Comparison of ENCODE assay signal across 8 mouse cellular contexts in the genomic region with DNA sequence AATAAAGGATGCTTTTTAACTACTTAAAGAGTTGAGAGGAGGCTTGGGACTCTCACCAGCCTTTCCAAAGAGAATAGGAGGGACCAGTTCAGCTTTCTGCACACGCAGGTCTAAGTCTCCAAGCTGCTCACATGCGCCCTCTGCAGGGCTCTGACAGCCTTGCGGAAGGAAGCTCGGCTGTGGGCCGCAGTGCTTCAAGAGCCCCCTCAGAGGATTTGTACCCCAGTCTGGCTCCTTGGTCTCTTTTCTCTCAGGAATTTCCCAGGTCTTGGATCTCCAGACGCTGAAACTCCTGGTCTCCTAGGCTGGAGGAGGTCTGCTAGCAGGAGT.
DNase-seq lines count a peak whose midpoint lies in the region; ATAC-seq and TF ChIP-seq lines count a peak whose summit lies in the region.

No protein-coding gene starts in this region.

- no peaks in the 10 kb centered on the region for H3K9me3 ChIP-seq in hindbrain, embryonic 10.5 days
- H3K9me3 ChIP-seq in hindbrain, embryonic 13.5 days = no peaks in the 10 kb centered on the region
- no peaks in the 10 kb centered on the region for H3K9me3 ChIP-seq in intestine, embryonic 16.5 days (ENCODE audit: control insufficient read depth, low read length)
- H3K9me3 ChIP-seq in midbrain, postnatal 0 days (ENCODE audit: low read length) = no peaks in the 10 kb centered on the region

- peaks cover 30% of the 10 kb centered on the region for H3K4me1 ChIP-seq in hindbrain, embryonic 10.5 days (replicated peaks)
- peaks cover 22% of the 10 kb centered on the region for H3K4me1 ChIP-seq in hindbrain, embryonic 13.5 days (replicated peaks)
- H3K4me1 ChIP-seq in intestine, embryonic 16.5 days (ENCODE audit: control insufficient read depth, insufficient read depth, low read length) = 0 out of 2 replicates have a peak, but pooled peaks cover 4% of the 10 kb centered on the region
- 0 out of 2 replicates have a peak, but pooled peaks cover 6% of the 10 kb centered on the region for H3K4me1 ChIP-seq in midbrain, postnatal 0 days (ENCODE audit: insufficient read depth, low read length)

- intact Hi-C loops in gastrocnemius, adult 2 months (cut with DNase I) = loop anchor here (5.0 kb wide), 3 partner anchors 66 to 431 kb away; a partner anchor contains a TSS
- intact Hi-C loops in left cerebral cortex, postnatal 4 days (cut with DNase I) = loop anchor here (10.0 kb wide), 1 partner anchor 663 kb away; no protein-coding TSS in a partner anchor

- no peak overlapping the region for H3K4me3 ChIP-seq in hindbrain, embryonic 10.5 days
- H3K4me3 ChIP-seq in hindbrain, embryonic 13.5 days = no peak overlapping the region
- no peak overlapping the region for H3K4me3 ChIP-seq in gastrocnemius, adult 2 months
- no peak overlapping the region for H3K4me3 ChIP-seq in intestine, embryonic 16.5 days (ENCODE audit: low read length)
- H3K4me3 ChIP-seq in midbrain, postnatal 0 days (ENCODE audit: low read depth, low read length) = no peak overlapping the region

- no peak overlapping the region for H3K4me2 ChIP-seq in hindbrain, embryonic 13.5 days
- no peak overlapping the region for H3K4me2 ChIP-seq in intestine, embryonic 16.5 days (ENCODE audit: low read depth, low read length)
- H3K4me2 ChIP-seq in midbrain, postnatal 0 days (ENCODE audit: low read depth, low read length, poor library complexity, severe bottlenecking) = no peak overlapping the region

- peaks cover 11% of the 10 kb centered on the region; the same call in 1 of the 2 replicates for H3K27me3 ChIP-seq in hindbrain, embryonic 10.5 days (ENCODE audit: insufficient read depth, poor library complexity, severe bottlenecking)
- no peaks in the 10 kb centered on the region for H3K27me3 ChIP-seq in hindbrain, embryonic 13.5 days
- H3K27me3 ChIP-seq in intestine, embryonic 16.5 days (replicated peaks; ENCODE audit: control insufficient read depth, insufficient read depth, low read length) = no peaks in the 10 kb centered on the region
- no peaks in the 10 kb centered on the region for H3K27me3 ChIP-seq in midbrain, postnatal 0 days (ENCODE audit: insufficient read depth, low read length)

- H3K9ac ChIP-seq in hindbrain, embryonic 13.5 days = no peak overlapping the region
- H3K9ac ChIP-seq in intestine, embryonic 16.5 days (ENCODE audit: low read depth, low read length) = no peak overlapping the region
- H3K9ac ChIP-seq in midbrain, postnatal 0 days (replicated peaks; ENCODE audit: low read length, poor library complexity, severe bottlenecking) = no peak overlapping the region

- WGBS in hindbrain, embryonic 10.5 days = 4% methylated on average over 6 of the region's 6 CpGs
- WGBS in hindbrain, embryonic 13.5 days = 4% methylated on average over 6 of the region's 6 CpGs
- WGBS in intestine, embryonic 16.5 days = 6% methylated on average over 6 of the region's 6 CpGs
- WGBS in midbrain, postnatal 0 days = 6% methylated on average over 6 of the region's 6 CpGs

- no peaks in the 10 kb centered on the region for H3K36me3 ChIP-seq in hindbrain, embryonic 10.5 days
- no peaks in the 10 kb centered on the region for H3K36me3 ChIP-seq in hindbrain, embryonic 13.5 days
- H3K36me3 ChIP-seq in intestine, embryonic 16.5 days (ENCODE audit: control insufficient read depth, insufficient read depth, low read length) = no peaks in the 10 kb centered on the region
- H3K36me3 ChIP-seq in midbrain, postnatal 0 days (ENCODE audit: insufficient read depth, low read length) = no peaks in the 10 kb centered on the region

- peak; percentile 94 for TF ChIP-seq CTCF in gastrocnemius, adult 2 months (IDR thresholded peaks at IDR 0.05)
- peak; percentile 85 for TF ChIP-seq CTCF in midbrain, postnatal 0 days (IDR thresholded peaks at IDR 0.05)

- no peak overlapping the region for H3K27ac ChIP-seq in hindbrain, embryonic 10.5 days
- no peak overlapping the region for H3K27ac ChIP-seq in hindbrain, embryonic 13.5 days
- no peak overlapping the region for H3K27ac ChIP-seq in gastrocnemius, adult 2 months
- no peak overlapping the region for H3K27ac ChIP-seq in intestine, embryonic 16.5 days (ENCODE audit: low read length)
- no peak overlapping the region for H3K27ac ChIP-seq in midbrain, postnatal 0 days (ENCODE audit: low read depth, low read length)

- no peak for ATAC-seq in hindbrain, embryonic 13.5 days (ENCODE audit: low FRiP score)
- peak; percentile 67; the same call in 1 of the 2 replicates for ATAC-seq in intestine, embryonic 16.5 days
- peak; percentile 62; the same call in 1 of the 2 replicates for ATAC-seq in midbrain, postnatal 0 days (ENCODE audit: low FRiP score)

- peak; percentile 81 for DNase-seq in hindbrain, embryonic 10.5 days (ENCODE audit: low spot score)
- peak; percentile 71 for DNase-seq in cerebellum, adult 9-11 months
- peak; percentile 76 for DNase-seq in gastrocnemius, adult 2 months
- DNase-seq in left cerebral cortex, postnatal 4 days = peak; percentile 84
- DNase-seq in midbrain, postnatal 0 days (ENCODE audit: low spot score) = peak; percentile 90
- DNase-seq in spleen, postnatal 36 days (ENCODE audit: low spot score in 2 of 2) = peak; percentile 28 to 35

Comparison
In these comparisons a context has a peak if more than half of its experiments do, and no peak if none do; other contexts are left out.
1. DNase-seq: peak in every context shown above with its lines; median percentile 90 in midbrain, postnatal 0 days; 84 in left cerebral cortex, postnatal 4 days; 81 in hindbrain, embryonic 10.5 days; 76 in gastrocnemius, adult 2 months; 71 in cerebellum, adult 9-11 months; 32 in spleen, postnatal 36 days.